Mouse (Mus musculus) adrenal gland, adult 8-10 months (tissue): Measurements from ENCODE around the gene Tepsin. TPM values are rescaled to one million over a fixed set of nuclear protein-coding genes. Genes with fewer than 3 reads are reported as not detected.

Experiments
- DNase-seq: peaks from one replicate; pipeline ENCODE4 v3.0.0; 2022
- microRNA-seq, 2 experiments: library from miRNA; unstranded; fragments of <30 nt; microRNA quantifications; one replicate each; pipeline ENCODE4 v1.2.0; 2022
- total RNA-seq, 4 experiments: library from RNA; stranded (reverse); gene quantifications; 2 replicates each; pipeline ENCODE4 v1.2.4; 2022

Gene Tepsin
- total RNA-seq, 4 experiments from 2014 or later = 15.2 to 19.1 (median 15.7) TPM

- DNase-seq = no peak
Measured at GRCm38 (mm10) chr11:120063326-120063725, 35.2 kb downstream of the Tepsin start.

- no peak for DNase-seq
Measured at GRCm38 (mm10) chr11:120060634-120061033, 37.9 kb downstream of the Tepsin start.

- no peak for DNase-seq
Measured at GRCm38 (mm10) chr11:120055953-120056732, 42.4 kb downstream of the Tepsin start.

- no peak for DNase-seq
Measured at GRCm38 (mm10) chr11:120053846-120054245, 44.7 kb downstream of the Tepsin start.

- DNase-seq = no peak
Measured at GRCm38 (mm10) chr11:120052274-120052673, 46.3 kb downstream of the Tepsin start.

- peak; percentile 52 for DNase-seq
Measured at GRCm38 (mm10) chr11:120051124-120051811, 47.3 kb downstream of the Tepsin start.

- DNase-seq = no peak
Measured at GRCm38 (mm10) chr11:120049067-120049466, 49.5 kb downstream of the Tepsin start.

- DNase-seq = no peak
Measured at GRCm38 (mm10) chr11:120048252-120048556, 50.3 kb downstream of the Tepsin start.

GRCm38 (mm10) chr11:120047531-120048251, 50.8 kb downstream of the Tepsin start:
- no peak for DNase-seq

GRCm38 (mm10) chr11:120046553-120047191, 51.9 kb downstream of the Tepsin start, which contains the start of gene Aatk:
TSS of gene Aatk (minus strand) at chr11:120047167.
- no peak for DNase-seq

GRCm38 (mm10) chr11:120045839-120046552, 52.5 kb downstream of the Tepsin start:
- no peak for DNase-seq

- no peak for DNase-seq
Measured at GRCm38 (mm10) chr11:120045341-120045740, 53.2 kb downstream of the Tepsin start.

- DNase-seq = no peak
Measured at GRCm38 (mm10) chr11:120042141-120042838, 56.2 kb downstream of the Tepsin start.

- peak; percentile 73 for DNase-seq
Measured at GRCm38 (mm10) chr11:120041191-120042123, 57.1 kb downstream of the Tepsin start.

Small RNA genes lying within 50 kb of the gene (microRNA-seq; reads per million reads assigned to microRNA genes)
- gene Gm25948 = 0 to 0.17 reads per million in 2 experiments

Other genes starting within 250 kb of the Tepsin start
- gene Chmp6, start 185.3 kb downstream of the Tepsin start, total RNA-seq = 10 to 100 TPM; 36.1 to 46.8 (median 45.7) TPM
- gene Baiap2, start 156.0 kb downstream of the Tepsin start, total RNA-seq = 10 to 100 TPM in 3 of 4 experiments, 1 to 10 TPM in 1; 9.3 to 39.2 (median 25.4) TPM
- 10 to 100 TPM; 14.3 to 22.8 (median 18.3) TPM for gene Aatk, start 51.6 kb downstream of the Tepsin start, total RNA-seq
- 100 to 1,000 TPM in 2 of 4 experiments, 10 to 100 TPM in 2; 42.9 to 315 (median 94.5) TPM for gene Cep131, start 11.9 kb downstream of the Tepsin start, total RNA-seq
- gene Ndufaf8, start 197 bp upstream of the Tepsin start, total RNA-seq = 10 to 100 TPM; 55.2 to 74.8 (median 64.3) TPM
- gene Slc38a10, start 52.6 kb upstream of the Tepsin start, total RNA-seq = 100 to 1,000 TPM; 155 to 215 (median 187) TPM
- gene Bahcc1, start 134.2 kb upstream of the Tepsin start, total RNA-seq = 10 to 100 TPM; 16.6 to 24.5 (median 19.5) TPM
- gene Actg1, start 249.8 kb upstream of the Tepsin start, total RNA-seq = 1,000 to 10,000 TPM; 1,100 to 1,474 (median 1,219) TPM